In the genomic region with DNA sequence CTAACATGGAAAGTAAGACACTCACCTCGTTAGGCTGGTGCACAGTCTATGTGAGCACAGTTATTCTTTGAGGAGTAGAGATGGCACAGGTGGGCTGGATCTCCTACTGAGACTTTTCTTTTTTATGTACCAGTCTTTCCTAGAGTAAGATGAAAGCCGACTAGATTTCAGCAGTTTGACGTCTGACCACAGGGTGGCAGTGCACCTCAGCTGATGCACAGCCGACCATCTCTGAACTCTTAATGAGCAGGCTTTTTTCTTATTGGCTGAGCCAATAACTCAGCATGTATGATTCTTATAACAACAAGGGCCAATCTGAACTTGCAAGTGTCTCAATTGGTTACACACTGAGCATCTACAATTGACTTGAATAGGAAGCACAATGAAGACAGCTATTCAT, we compare ENCODE assay signal across 10 mouse cellular contexts.
DNase-seq lines count a peak whose midpoint lies in the region; ATAC-seq and TF ChIP-seq lines count a peak whose summit lies in the region.
"Had no signal": no experiment of that assay in that cellular context is flagged by ENCODE, and none has a peak within 500 bp of the region (broad histone marks: within the 10 kb centered on the region; RNA-seq: fewer than 3 reads in every experiment).

No protein-coding gene starts in this region.

- 32% methylated on average over 4 of the region's 4 CpGs for WGBS in stomach, postnatal 0 days

- TF ChIP-seq RAD21 in CH12.LX (IDR thresholded peaks at IDR 0.05; ENCODE audit: low read depth, low read length) = peak; percentile 55

- H3K4me2 ChIP-seq in CH12.LX (ENCODE audit: insufficient read depth, low read depth, poor library complexity, severe bottlenecking) = no peak overlapping the region
- no peak overlapping the region for H3K4me2 ChIP-seq in stomach, postnatal 0 days (replicated peaks; ENCODE audit: low read depth)
- H3K4me2 ChIP-seq: heart, embryonic 12.5 days; liver, embryonic 15.5 days had no signal

- no peak overlapping the region for H3K4me3 ChIP-seq in left cerebral cortex, adult 2 months
- no peak overlapping the region for H3K4me3 ChIP-seq in CH12.LX (replicated peaks in 1 of 3; ENCODE audit: low read depth in 2 of 3, low read length in 2 of 3, poor library complexity in 1 of 3)
- H3K4me3 ChIP-seq in stomach, postnatal 0 days (ENCODE audit: low read depth, low read length) = no peak overlapping the region
- H3K4me3 ChIP-seq: heart, embryonic 12.5 days; liver, embryonic 15.5 days had no signal

- no peak for ATAC-seq in stomach, postnatal 0 days (ENCODE audit: low FRiP score, low TSS enrichment)
- ATAC-seq in erythroblast, adult 5-6 weeks (replicated peaks; ENCODE audit: low FRiP score, poor library complexity, severe bottlenecking) = no peak

- H3K79me2 ChIP-seq in CH12.LX (replicated peaks; ENCODE audit: control insufficient read depth, extremely low read depth, insufficient read depth, poor library complexity, severe bottlenecking) = no peaks in the 10 kb centered on the region

- TF ChIP-seq POLR2A in CH12.LX (IDR thresholded peaks at IDR 0.05; ENCODE audit: low read depth, low read length) = no peak

- DNase-seq in left cerebral cortex, adult 2 months (ENCODE audit: extremely low spot score in 1 of 2, low spot score in 2 of 2) = no peak
- DNase-seq in left cerebral cortex, adult 11 months (ENCODE audit: low spot score) = no peak
- peak; percentile 52 for DNase-seq in CH12.LX (ENCODE audit: extremely low read depth)
- DNase-seq in R1 (ENCODE audit: low read depth, low spot score) = peak; percentile 54
- DNase-seq in stomach, postnatal 0 days (ENCODE audit: low spot score) = no peak
- DNase-seq in adrenal gland, adult 18-20 months (ENCODE audit: low spot score in 2 of 2) = no peak
- DNase-seq: kidney, postnatal 14 days had no signal

- H3K9ac ChIP-seq in CH12.LX (ENCODE audit: insufficient read depth, low read depth) = no peak overlapping the region
- no peak overlapping the region for H3K9ac ChIP-seq in stomach, postnatal 0 days (ENCODE audit: low read length)
- H3K9ac ChIP-seq: heart, embryonic 12.5 days; liver, embryonic 15.5 days had no signal

- TF ChIP-seq CTCF in left cerebral cortex, adult 2 months (IDR thresholded peaks at IDR 0.05) = peak; percentile 43
- peak; percentile 68 to 73 for TF ChIP-seq CTCF in CH12.LX (conservative IDR thresholded peaks at IDR 0.05 in 1 of 2, IDR thresholded peaks at IDR 0.05 in 1 of 2; ENCODE audit: low read depth in 2 of 2, low read length in 2 of 2)
- peak; percentile 50 for TF ChIP-seq CTCF in stomach, postnatal 0 days (IDR thresholded peaks at IDR 0.05; ENCODE audit: low read depth)

- no peaks in the 10 kb centered on the region for H3K36me3 ChIP-seq in CH12.LX (replicated peaks in 1 of 2; ENCODE audit: control insufficient read depth in 1 of 2, insufficient read depth in 1 of 2, low read length in 1 of 2)
- H3K36me3 ChIP-seq in stomach, postnatal 0 days (ENCODE audit: control insufficient read depth, insufficient read depth, low read length) = no peaks in the 10 kb centered on the region
- H3K36me3 ChIP-seq: heart, embryonic 12.5 days; liver, embryonic 15.5 days had no signal

- H3K9me3 ChIP-seq in CH12.LX (replicated peaks; ENCODE audit: low read length) = no peaks in the 10 kb centered on the region
- no peaks in the 10 kb centered on the region for H3K9me3 ChIP-seq in stomach, postnatal 0 days (ENCODE audit: control insufficient read depth, low read length)
- H3K9me3 ChIP-seq: liver, embryonic 15.5 days had no signal

- H3K4me1 ChIP-seq in CH12.LX (ENCODE audit: control insufficient read depth in 1 of 2, insufficient read depth in 2 of 2) = no peaks in the 10 kb centered on the region
- no peaks in the 10 kb centered on the region for H3K4me1 ChIP-seq in stomach, postnatal 0 days (replicated peaks; ENCODE audit: control insufficient read depth, insufficient read depth)
- H3K4me1 ChIP-seq: heart, embryonic 12.5 days; liver, embryonic 15.5 days had no signal

- intact Hi-C loops in left cerebral cortex, adult 2 months (cut with DNase I) = no loop called here

- no peak for TF ChIP-seq EP300 in CH12.LX (IDR thresholded peaks at IDR 0.05; ENCODE audit: low read length)
- TF ChIP-seq EP300 in stomach, postnatal 0 days (optimal IDR thresholded peaks at IDR 0.05) = no peak

- dilution Hi-C loops in CH12.LX (cut with MboI; ENCODE audit: extremely low pct_ligation_motif_present, extremely low pct_unique_long_range_greater_than_20kb, low sequenced_read_pairs) = no loop called here

- no peaks in the 10 kb centered on the region for H3K27me3 ChIP-seq in CH12.LX (replicated peaks)
- no peaks in the 10 kb centered on the region for H3K27me3 ChIP-seq in stomach, postnatal 0 days (ENCODE audit: control insufficient read depth, insufficient read depth, low read length)
- H3K27me3 ChIP-seq: heart, embryonic 12.5 days; liver, embryonic 15.5 days had no signal

- in situ Hi-C loops in CH12.LX (cut with MboI; ENCODE audit: low pct_ligation_motif_present, low pct_unique_long_range_greater_than_20kb, low sequenced_read_pairs) = no loop called here

- no peak overlapping the region for H3K27ac ChIP-seq in left cerebral cortex, adult 2 months
- no peak overlapping the region for H3K27ac ChIP-seq in CH12.LX (ENCODE audit: insufficient read depth, low read depth)
- H3K27ac ChIP-seq in stomach, postnatal 0 days (replicated peaks) = no peak overlapping the region
- H3K27ac ChIP-seq: liver, embryonic 15.5 days had no signal

TF ChIP-seq in CH12.LX, 34 proteins besides CTCF, POLR2A, EP300 and RAD21:
- TF ChIP-seq RCOR1 (conservative IDR thresholded peaks at IDR 0.05; ENCODE audit: low read depth, low read length) = no peak
- TF ChIP-seq POLR2AphosphoS2 (IDR thresholded peaks at IDR 0.05; ENCODE audit: low read depth, low read length) = no peak
- peak; percentile 32; the same call in 1 of the 2 replicates for TF ChIP-seq NELFE (IDR thresholded peaks at IDR 0.05; ENCODE audit: low read depth, low read length)
- no peak for TF ChIP-seq HCFC1 (IDR thresholded peaks at IDR 0.05; ENCODE audit: low read depth, low read length)
- TF ChIP-seq MAX (IDR thresholded peaks at IDR 0.05; ENCODE audit: low read length) = no peak
- no peak for TF ChIP-seq SIN3A (IDR thresholded peaks at IDR 0.05; ENCODE audit: low read length)
- TF ChIP-seq CHD1 (IDR thresholded peaks at IDR 0.05; ENCODE audit: low read depth, low read length) = no peak
- TF ChIP-seq ZC3H11A (IDR thresholded peaks at IDR 0.05; ENCODE audit: low read depth, low read length) = no peak
- TF ChIP-seq USF1 (IDR thresholded peaks at IDR 0.05; ENCODE audit: low read depth, low read length) = no peak
- TF ChIP-seq USF2 (conservative IDR thresholded peaks at IDR 0.05; ENCODE audit: low read depth, low read length) = no peak
- no peak for TF ChIP-seq NRF1 (IDR thresholded peaks at IDR 0.05; ENCODE audit: low read depth, low read length)
- TF ChIP-seq TBP (conservative IDR thresholded peaks at IDR 0.05; ENCODE audit: low read depth, low read length) = no peak
- no peak for TF ChIP-seq IRF4 (IDR thresholded peaks at IDR 0.05; ENCODE audit: low read depth, low read length)
- peak; percentile 14 for TF ChIP-seq SMC3 (IDR thresholded peaks at IDR 0.05; ENCODE audit: low read depth, low read length)
- no peak for TF ChIP-seq UBTF (IDR thresholded peaks at IDR 0.05; ENCODE audit: low read depth, low read length)
- TF ChIP-seq KAT2A (IDR thresholded peaks at IDR 0.05; ENCODE audit: insufficient replicate concordance, low read length) = no peak

Comparison
In these comparisons a context has a peak if more than half of its experiments do, and no peak if none do; other contexts are left out.
1. DNase-seq: peak in CH12.LX (single experiment) and R1 (single experiment); none in left cerebral cortex, adult 2 months (0 of 2), left cerebral cortex, adult 11 months (single experiment), stomach, postnatal 0 days (single experiment) and adrenal gland, adult 18-20 months (0 of 2).
2. Peak in every context shown above with its lines, with median percentiles within 50 percentile points of each other: CTCF ChIP-seq.